In the genomic region with DNA sequence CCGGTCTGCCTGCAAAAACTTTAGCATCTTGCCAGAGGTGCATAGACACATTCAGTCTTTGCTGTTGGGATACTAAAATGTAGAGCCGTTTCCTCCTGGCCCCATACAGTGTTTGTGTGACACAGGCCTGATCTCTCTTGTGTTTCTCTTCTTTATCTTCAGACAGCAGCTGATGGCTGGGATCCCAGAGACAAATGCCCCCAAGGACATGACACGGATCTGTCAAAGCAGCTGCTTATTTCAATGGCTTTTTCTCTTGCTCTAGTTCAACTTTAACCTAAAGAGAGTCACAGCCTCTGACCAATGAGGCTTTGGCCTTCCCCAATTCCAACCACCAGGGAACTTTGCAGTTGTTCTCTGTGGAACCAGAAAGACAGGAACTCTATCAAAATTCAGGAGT, we compare ENCODE assay signal across 28 mouse cellular contexts.
DNase-seq lines count a peak whose midpoint lies in the region; ATAC-seq lines count a peak whose summit lies in the region.
"Had no signal": no experiment of that assay in that cellular context is flagged by ENCODE, and none has a peak within 500 bp of the region (broad histone marks: within the 10 kb centered on the region; RNA-seq: fewer than 3 reads in every experiment).

No protein-coding gene starts in this region.

- no peak overlapping the region for H3K4me3 ChIP-seq in heart, embryonic 12.5 days
- H3K4me3 ChIP-seq: embryonic facial prominence, embryonic 12.5 days; embryonic facial prominence, embryonic 15.5 days; gastrocnemius, adult 2 months; heart, embryonic 10.5 days; hindbrain, embryonic 10.5 days; hindbrain, embryonic 13.5 days; intestine, embryonic 15.5 days had no signal

- no peaks in the 10 kb centered on the region for H3K4me1 ChIP-seq in heart, embryonic 12.5 days (replicated peaks)
- H3K4me1 ChIP-seq: embryonic facial prominence, embryonic 12.5 days; embryonic facial prominence, embryonic 15.5 days; heart, embryonic 10.5 days; intestine, embryonic 15.5 days had no signal

- 75% methylated on average over 3 of the region's 3 CpGs for WGBS in heart, embryonic 12.5 days

- no peak overlapping the region for H3K9ac ChIP-seq in heart, embryonic 12.5 days
- H3K9ac ChIP-seq: embryonic facial prominence, embryonic 12.5 days; embryonic facial prominence, embryonic 15.5 days; forebrain, postnatal 0 days; hindbrain, embryonic 13.5 days; intestine, embryonic 15.5 days had no signal

- no peak overlapping the region for H3K4me2 ChIP-seq in heart, embryonic 12.5 days
- H3K4me2 ChIP-seq: embryonic facial prominence, embryonic 12.5 days; embryonic facial prominence, embryonic 15.5 days; hindbrain, embryonic 13.5 days; intestine, embryonic 15.5 days had no signal

- peak; percentile 15 for DNase-seq in adrenal gland, adult 2 months
- no peak for DNase-seq in adrenal gland, postnatal 25 days
- DNase-seq in heart, adult 18-20 months, result peak; percentile 26 to 48
- no peak for DNase-seq in heart, postnatal 4 days
- peak; percentile 19 to 23 for DNase-seq in heart, adult 9 months (ENCODE audit: low spot score in 2 of 2)
- DNase-seq in adrenal gland, postnatal 14 days, result peak; percentile 10
- no peak for DNase-seq in kidney, adult 11 months
- DNase-seq: B cell, adult 2 months; cerebellum, adult 18-20 months; cerebellum, adult 9-10 months; cerebellum, postnatal 14 days; forebrain, postnatal 0 days; gastrocnemius, adult 2 months; gastrocnemius, postnatal 14 days; kidney, adult 18-20 months; kidney, adult 9 months had no signal

- no peak overlapping the region for H3K27ac ChIP-seq in heart, embryonic 12.5 days (ENCODE audit: poor library complexity, severe bottlenecking)
- H3K27ac ChIP-seq: embryonic facial prominence, embryonic 12.5 days; embryonic facial prominence, embryonic 15.5 days; gastrocnemius, adult 2 months; heart, embryonic 10.5 days; hindbrain, embryonic 10.5 days; hindbrain, embryonic 13.5 days; intestine, embryonic 15.5 days had no signal

- H3K27me3 ChIP-seq in heart, embryonic 12.5 days (replicated peaks), result 0 out of 2 replicates have a peak, but pooled peaks cover 3% of the 10 kb centered on the region
- H3K27me3 ChIP-seq: CH12.LX; embryonic facial prominence, embryonic 12.5 days; embryonic facial prominence, embryonic 15.5 days; hindbrain, embryonic 13.5 days; intestine, embryonic 15.5 days had no signal

- H3K36me3 ChIP-seq in heart, embryonic 12.5 days, result no peaks in the 10 kb centered on the region
- H3K36me3 ChIP-seq: embryonic facial prominence, embryonic 12.5 days; embryonic facial prominence, embryonic 15.5 days; G1E; heart, embryonic 10.5 days; hindbrain, embryonic 10.5 days; hindbrain, embryonic 13.5 days; intestine, embryonic 15.5 days had no signal

- no peaks in the 10 kb centered on the region for H3K9me3 ChIP-seq in heart, embryonic 12.5 days (replicated peaks)
- H3K9me3 ChIP-seq: embryonic facial prominence, embryonic 12.5 days; embryonic facial prominence, embryonic 15.5 days; heart, embryonic 10.5 days; hindbrain, embryonic 10.5 days; hindbrain, embryonic 13.5 days; intestine, embryonic 15.5 days had no signal

- ATAC-seq in heart, embryonic 12.5 days (ENCODE audit: insufficient number of reproducible peaks, low FRiP score), result no peak
- ATAC-seq: forebrain, embryonic 14.5 days; forebrain, postnatal 0 days; hindbrain, embryonic 16.5 days; intestine, embryonic 15.5 days; Patski had no signal

Comparison
In these comparisons a context has a peak if more than half of its experiments do, and no peak if none do; other contexts are left out.
1. DNase-seq: peak in adrenal gland, adult 2 months (single experiment), heart, adult 18-20 months (2 of 2), heart, adult 9 months (2 of 2) and adrenal gland, postnatal 14 days (single experiment); none in adrenal gland, postnatal 25 days (single experiment), heart, postnatal 4 days (single experiment) and kidney, adult 11 months (single experiment).